Mouse (Mus musculus) mouse embryonic stem cell (cell line): ENCODE results near the gene Lgals2.

Experiments used
- in situ Hi-C, 2 experiments: fragments of 300-500 bp; cut with MboI; formaldehyde crosslinking; loops; 1 replicate in 1 of 2; 3 replicates in 1 of 2; pipeline ENCODE4 v1.14.3; 2019 to 2020; ENCODE audit warnings: low sequenced_read_pairs in 2 of 2, low pct_unique_long_range_greater_than_20kb in 1 of 2, mixed read lengths in 1 of 2; ENCODE audit not compliant: unreplicated experiment in 1 of 2

Gene Lgals2

GRCm38 (mm10) chr15:78832701-78833123 lies 22.6 kb downstream of the Lgals2 start:
- in situ Hi-C loops = no loop called here

GRCm38 (mm10) chr15:78831720-78832657 lies 23.3 kb downstream of the Lgals2 start:
- in situ Hi-C loops = no loop called here

GRCm38 (mm10) chr15:78830742-78831719 lies 24.3 kb downstream of the Lgals2 start:
- in situ Hi-C loops = no loop called here

- in situ Hi-C loops = no loop called here
Measured at GRCm38 (mm10) chr15:78829636-78830035, 25.7 kb downstream of the Lgals2 start.

- in situ Hi-C loops = no loop called here
Measured at GRCm38 (mm10) chr15:78828315-78828714, 27.0 kb downstream of the Lgals2 start.

GRCm38 (mm10) chr15:78826213-78827204 lies 28.8 kb downstream of the Lgals2 start:
- in situ Hi-C loops = no loop called here

GRCm38 (mm10) chr15:78816074-78816391 lies 39.3 kb downstream of the Lgals2 start:
- in situ Hi-C loops = no loop called here

GRCm38 (mm10) chr15:78815314-78816073 lies 39.8 kb downstream of the Lgals2 start:
- in situ Hi-C loops = no loop called here

GRCm38 (mm10) chr15:78813603-78814002 lies 41.7 kb downstream of the Lgals2 start:
- in situ Hi-C loops = no loop called here

GRCm38 (mm10) chr15:78810146-78810545 lies 45.2 kb downstream of the Lgals2 start:
- in situ Hi-C loops = no loop called here

GRCm38 (mm10) chr15:78809739-78810138 lies 45.6 kb downstream of the Lgals2 start:
- in situ Hi-C loops = no loop called here

GRCm38 (mm10) chr15:78808980-78809379 lies 46.3 kb downstream of the Lgals2 start:
- in situ Hi-C loops = no loop called here

- in situ Hi-C loops = no loop called here
Measured at GRCm38 (mm10) chr15:78807141-78807540, 48.2 kb downstream of the Lgals2 start.

GRCm38 (mm10) chr15:78806614-78807013 lies 48.7 kb downstream of the Lgals2 start:
- in situ Hi-C loops = no loop called here

GRCm38 (mm10) chr15:78805351-78805750 lies 50.0 kb downstream of the Lgals2 start:
- in situ Hi-C loops = no loop called here

- in situ Hi-C loops = no loop called here
Measured at GRCm38 (mm10) chr15:78804326-78804725, 51.0 kb downstream of the Lgals2 start.

- in situ Hi-C loops = no loop called here
Measured at GRCm38 (mm10) chr15:78803499-78803900, 51.8 kb downstream of the Lgals2 start.
